Mouse (Mus musculus) myocyte (in vitro differentiated cells): ENCODE measurements around the gene Gm49358. TPM values are rescaled to one million over a fixed set of nuclear protein-coding genes. Genes with fewer than 3 reads are reported as not detected.

Experiments
- H3K27me3 ChIP-seq: one replicate; pipeline ENCODE4 v1.6.1; 2011; ENCODE audit not compliant: control insufficient read depth, insufficient read depth, insufficient read length
- H3K36me3 ChIP-seq: one replicate; pipeline ENCODE4 v1.6.1; 2011; ENCODE audit not compliant: control insufficient read depth, insufficient read depth
- H3K4me2 ChIP-seq: one replicate; pipeline ENCODE4 v1.6.1; 2011; ENCODE audit warnings: low read depth, control low read depth
- H3K4me3 ChIP-seq: one replicate; pipeline ENCODE4 v1.5.1; 2011; ENCODE audit warnings: mild to moderate bottlenecking, control low read depth, moderate library complexity
- H3K79me2 ChIP-seq: one replicate; pipeline ENCODE4 v1.6.1; 2011; ENCODE audit not compliant: control insufficient read depth, insufficient read depth
- H3ac ChIP-seq: one replicate; pipeline ENCODE4 v1.6.1; 2011; ENCODE audit not compliant: control insufficient read depth, insufficient read length
- CEBPB ChIP-seq: IDR thresholded peaks from 2 replicates; pipeline ENCODE4 v1.6.1; 2011; ENCODE audit warnings: mild to moderate bottlenecking, moderate library complexity; ENCODE audit not compliant: poor library complexity, insufficient read depth, severe bottlenecking
- E2F4 ChIP-seq: IDR thresholded peaks from one replicate; pipeline ENCODE4 v1.6.1; 2011; ENCODE audit warnings: mild to moderate bottlenecking, control low read depth, moderate library complexity; ENCODE audit not compliant: insufficient read depth
- MAX ChIP-seq: IDR thresholded peaks from one replicate; pipeline ENCODE4 v1.6.1; 2011; ENCODE audit warnings: low read depth, mild to moderate bottlenecking, control low read depth
- MYOD1 ChIP-seq, 3 experiments: IDR thresholded peaks; one replicate each; pipeline ENCODE4 v1.6.1; 2011; ENCODE audit warnings: control low read depth in 2 of 3, low read depth in 2 of 3, mild to moderate bottlenecking in 2 of 3, moderate library complexity in 1 of 3; ENCODE audit not compliant: insufficient read length in 2 of 3, control insufficient read depth in 1 of 3
- MYOG ChIP-seq, 3 experiments: IDR thresholded peaks; one replicate each; pipeline ENCODE4 v1.6.1; 2011; ENCODE audit warnings: control low read depth in 2 of 3, low read depth in 2 of 3, mild to moderate bottlenecking in 2 of 3; ENCODE audit not compliant: insufficient read length in 2 of 3, control insufficient read depth in 1 of 3, insufficient read depth in 1 of 3
- POLR2A ChIP-seq: IDR thresholded peaks from one replicate; pipeline ENCODE4 v1.6.1; 2011; ENCODE audit warnings: low read depth, mild to moderate bottlenecking, control low read depth, moderate library complexity; ENCODE audit not compliant: insufficient read length
- POLR2AphosphoS2 ChIP-seq: IDR thresholded peaks from one replicate; pipeline ENCODE4 v1.6.1; 2011; ENCODE audit warnings: low read depth, control low read depth; ENCODE audit not compliant: insufficient read length
- REST ChIP-seq: IDR thresholded peaks from one replicate; pipeline ENCODE4 v1.6.1; 2011; ENCODE audit warnings: mild to moderate bottlenecking, control low read depth, moderate library complexity; ENCODE audit not compliant: insufficient read depth, insufficient read length
- SRF ChIP-seq: IDR thresholded peaks from one replicate; pipeline ENCODE4 v1.6.1; 2011; ENCODE audit warnings: low read depth; ENCODE audit not compliant: control insufficient read depth, insufficient read length
- TCF12 ChIP-seq: IDR thresholded peaks from one replicate; pipeline ENCODE4 v1.6.1; 2011; ENCODE audit warnings: mild to moderate bottlenecking, control low read depth; ENCODE audit not compliant: poor library complexity, insufficient read depth, severe bottlenecking
- TCF3 ChIP-seq: IDR thresholded peaks from one replicate; pipeline ENCODE4 v1.6.1; 2011; ENCODE audit warnings: low read depth, control low read depth; ENCODE audit not compliant: insufficient read length
- USF1 ChIP-seq: IDR thresholded peaks from one replicate; pipeline ENCODE4 v1.6.1; 2011; ENCODE audit warnings: low read depth, mild to moderate bottlenecking, control low read depth, moderate library complexity
- polyA plus RNA-seq: library from polyadenylated mRNA; unstranded; fragments of >200 nt; fragmentation: generic; extraction: Trizol; gene quantifications from one replicate; pipeline ENCODE4 v1.2.1, GENCODE M21; 2012; ENCODE audit warnings: missing spikeins

Gm49358 gene
- polyA plus RNA-seq, 1 experiment, result not detected

- Histone ChIP-seq H3K4me3 (no peak overlapping the region), H3K27me3 (no peaks in the 10 kb centered on the region), H3K79me2 (no peaks in the 10 kb centered on the region), H3K4me2 (no peak overlapping the region), H3ac (no peak overlapping the region), H3K36me3 (no peaks in the 10 kb centered on the region)
- TF ChIP-seq POLR2A (no peak), TCF3 (no peak), E2F4 (no peak), MYOD1 (IDR thresholded peaks at IDR 0.05; ENCODE audit: control insufficient read depth in 1 of 3, insufficient read length in 2 of 3, low read depth in 2 of 3) (no peak), SRF (no peak), MAX (no peak), POLR2AphosphoS2 (no peak), TCF12 (no peak), REST (no peak), MYOG (IDR thresholded peaks at IDR 0.05; ENCODE audit: control insufficient read depth in 1 of 3, insufficient read depth in 1 of 3, insufficient read length in 2 of 3, low read depth in 2 of 3) (no peak), CEBPB (no peak), USF1 (no peak)
Measured at GRCm38 (mm10) chr10:86846926-86847467, 83.2 kb downstream of the Gm49358 start.

GRCm38 (mm10) chr10:86849087-86849486 lies 85.3 kb downstream of the Gm49358 start:
- Histone ChIP-seq H3K27me3 (no peaks in the 10 kb centered on the region), H3K79me2 (no peaks in the 10 kb centered on the region), H3K4me3 (no peak overlapping the region), H3ac (no peak overlapping the region), H3K36me3 (no peaks in the 10 kb centered on the region), H3K4me2 (no peak overlapping the region)
- no peak for TF ChIP-seq MYOG (IDR thresholded peaks at IDR 0.05; ENCODE audit: control insufficient read depth in 1 of 3, insufficient read depth in 1 of 3, insufficient read length in 2 of 3, low read depth in 2 of 3)
- no peak for TF ChIP-seq POLR2A
- TF ChIP-seq E2F4, result no peak
- TF ChIP-seq MAX, result no peak
- no peak for TF ChIP-seq MYOD1 (IDR thresholded peaks at IDR 0.05; ENCODE audit: control insufficient read depth in 1 of 3, insufficient read length in 2 of 3, low read depth in 2 of 3)
- TF ChIP-seq POLR2AphosphoS2, result no peak
- TF ChIP-seq TCF12, result no peak
- TF ChIP-seq SRF, result no peak
- no peak for TF ChIP-seq USF1
- no peak for TF ChIP-seq CEBPB

- Histone ChIP-seq H3K4me3 (no peak overlapping the region), H3K79me2 (no peaks in the 10 kb centered on the region), H3ac (no peak overlapping the region), H3K4me2 (no peak overlapping the region), H3K27me3 (no peaks in the 10 kb centered on the region), H3K36me3 (no peaks in the 10 kb centered on the region)
- TF ChIP-seq MYOG (IDR thresholded peaks at IDR 0.05; ENCODE audit: control insufficient read depth in 1 of 3, insufficient read depth in 1 of 3, insufficient read length in 2 of 3, low read depth in 2 of 3), result peak in 2 of 3 experiments; percentile 11 to 29
- TF ChIP-seq MYOD1 (IDR thresholded peaks at IDR 0.05; ENCODE audit: control insufficient read depth in 1 of 3, insufficient read length in 2 of 3, low read depth in 2 of 3), result peak; percentile 19 to 86 (median 82)
- no peak for TF ChIP-seq REST
- no peak for TF ChIP-seq POLR2A
- TF ChIP-seq USF1, result no peak
- TF ChIP-seq TCF3, result peak; percentile 6
- no peak for TF ChIP-seq MAX
- TF ChIP-seq TCF12, result peak; percentile 16
- TF ChIP-seq SRF, result no peak
- TF ChIP-seq POLR2AphosphoS2, result no peak
- TF ChIP-seq CEBPB, result no peak
Measured at GRCm38 (mm10) chr10:86849508-86849907, 85.7 kb downstream of the Gm49358 start.

GRCm38 (mm10) chr10:86852160-86852559 lies 88.4 kb downstream of the Gm49358 start:
- no peaks in the 10 kb centered on the region for H3K27me3 ChIP-seq

More at GRCm38 (mm10) chr10:86852160-86852559, 88.4 kb downstream of the Gm49358 start:
- TF ChIP-seq SRF (no peak), POLR2A (no peak), MYOG (IDR thresholded peaks at IDR 0.05; ENCODE audit: control insufficient read depth in 1 of 3, insufficient read depth in 1 of 3, insufficient read length in 2 of 3, low read depth in 2 of 3) (no peak), CEBPB (no peak), TCF12 (no peak), MAX (no peak), REST (no peak), E2F4 (no peak), TCF3 (no peak), POLR2AphosphoS2 (no peak), MYOD1 (IDR thresholded peaks at IDR 0.05; ENCODE audit: control insufficient read depth in 1 of 3, insufficient read length in 2 of 3, low read depth in 2 of 3) (no peak)
- no peaks in the 10 kb centered on the region for H3K36me3 ChIP-seq
- H3K79me2 ChIP-seq, result no peaks in the 10 kb centered on the region
- H3ac ChIP-seq, result no peak overlapping the region
- H3K4me3 ChIP-seq, result no peak overlapping the region
- H3K4me2 ChIP-seq, result no peak overlapping the region
